Mouse (Mus musculus): ENCODE data around the gene Esrrb.
A peak's percentile ranks its signal among the peaks of the same experiment; 100 is the strongest.

Gene Esrrb

DNA sequence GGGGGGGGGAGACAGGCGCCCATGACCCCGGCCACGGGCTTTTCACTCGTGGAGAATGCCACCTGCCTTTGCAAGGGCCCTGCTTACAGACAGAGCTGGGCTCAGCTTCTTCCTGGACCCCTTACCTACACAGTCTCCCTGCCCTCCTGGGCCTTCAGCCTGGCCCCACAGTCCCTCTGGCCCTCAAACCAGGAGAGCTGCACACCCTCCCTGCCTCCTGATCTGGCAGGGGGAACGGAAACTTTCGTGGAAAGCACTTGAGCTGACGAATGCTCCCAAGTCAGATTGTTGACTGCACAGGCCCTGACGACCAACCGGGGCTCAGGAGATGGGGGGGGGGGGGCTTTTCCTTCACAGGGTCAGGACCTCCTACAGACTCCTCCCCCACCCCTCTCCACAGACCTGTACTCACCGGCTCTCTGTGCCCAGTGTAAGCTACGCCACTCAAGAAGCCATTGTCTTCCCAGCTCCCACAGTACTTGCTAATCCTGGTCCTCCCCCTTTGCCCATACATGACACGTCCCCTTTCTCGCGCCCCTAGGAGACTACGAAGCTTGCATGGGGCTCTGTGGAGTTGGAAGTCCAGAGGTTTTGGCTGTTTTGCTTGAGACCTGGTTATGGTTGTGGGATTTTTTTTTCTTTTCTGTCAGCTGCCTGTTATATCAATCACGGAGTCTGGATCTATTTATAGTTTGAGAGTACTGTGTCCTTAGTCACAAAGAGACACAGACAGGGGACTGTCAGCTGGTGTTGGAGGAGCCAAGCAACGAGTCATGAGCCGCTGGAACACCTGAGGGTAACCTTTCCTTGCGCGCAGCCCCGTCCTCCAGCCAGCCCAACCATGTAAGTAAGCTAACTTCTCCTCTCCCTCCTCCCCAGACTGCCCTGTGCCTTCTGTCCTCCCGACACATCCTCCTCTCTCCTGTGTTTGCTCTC lies at the start of gene Esrrb:
Gene Esrrb (plus strand): TSS at position 422 of the 936 bp plus-strand sequence.
- DNase-seq (ENCODE audit: low spot score in 2 of 2): no peak

DNA sequence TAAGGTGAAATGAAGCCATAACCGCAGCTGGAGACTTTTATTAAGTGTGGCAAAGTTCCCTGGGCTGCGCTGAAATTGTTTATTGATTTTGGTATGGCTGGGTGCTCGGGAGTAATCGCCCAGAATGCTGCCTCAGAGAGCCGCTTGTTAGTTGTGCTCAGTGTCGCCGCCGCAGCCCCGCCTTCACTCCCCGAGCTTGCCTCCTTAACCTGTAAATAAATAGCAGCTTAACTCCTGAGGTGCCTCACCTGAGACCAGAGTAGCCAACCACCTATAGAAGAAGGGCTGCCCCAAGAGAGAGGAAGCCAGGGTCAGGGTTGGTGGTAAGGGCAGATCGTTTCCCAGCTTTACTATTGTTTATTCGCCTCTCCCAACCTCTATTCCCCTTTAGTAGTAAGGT lies 40.3 kb upstream of the Esrrb start:
- no peak for DNase-seq (ENCODE audit: low spot score in 2 of 2)

DNA sequence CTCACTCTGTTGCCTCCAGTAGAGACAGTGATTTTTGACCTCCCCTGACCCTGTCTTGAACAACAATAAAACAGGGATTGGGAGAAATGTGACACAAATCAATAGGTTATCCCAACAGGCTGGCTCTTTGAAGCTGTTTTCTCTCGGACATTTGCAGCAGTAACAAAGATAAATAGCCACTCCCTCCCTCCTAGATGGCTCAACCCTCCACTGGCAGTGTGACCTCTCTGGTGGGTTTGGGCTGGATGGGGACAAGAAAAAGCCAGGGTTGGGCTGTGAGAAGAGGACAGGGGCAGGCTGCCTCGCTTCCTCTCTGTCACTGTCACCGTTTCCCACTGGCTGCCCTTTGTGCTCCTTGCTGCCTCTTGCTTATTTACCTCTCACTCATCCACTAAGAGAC lies 36.6 kb upstream of the Esrrb start:
- no peak for DNase-seq (ENCODE audit: low spot score in 2 of 2)

GRCm38 (mm10) chr12:86329813-86330212 lies 31.1 kb upstream of the Esrrb start:
- DNase-seq (ENCODE audit: low spot score in 2 of 2): no peak

- DNase-seq (ENCODE audit: low spot score in 2 of 2): no peak
Measured at GRCm38 (mm10) chr12:86330684-86331083, 30.2 kb upstream of the Esrrb start.

DNA sequence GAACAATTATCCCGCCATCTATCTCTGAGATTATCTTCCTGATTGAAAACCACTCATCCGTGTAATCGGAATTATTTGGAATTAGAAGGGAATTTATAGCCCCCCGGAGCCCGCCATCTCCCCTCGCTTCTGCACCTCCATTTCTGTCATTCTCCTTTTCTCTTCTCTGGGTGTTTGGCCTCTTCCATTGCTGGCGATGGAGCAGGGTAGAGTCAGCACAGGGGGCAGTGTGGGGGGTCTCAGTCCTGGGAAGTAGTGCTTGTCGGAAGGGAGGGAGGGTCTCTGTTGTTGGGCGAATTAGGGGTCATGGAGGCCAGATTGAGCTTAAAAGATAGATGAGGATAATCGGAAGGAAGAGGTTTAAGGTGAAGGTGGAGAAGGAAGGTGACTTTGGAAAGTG lies 29.7 kb upstream of the Esrrb start:
- DNase-seq (ENCODE audit: low spot score in 2 of 2): no peak

DNA sequence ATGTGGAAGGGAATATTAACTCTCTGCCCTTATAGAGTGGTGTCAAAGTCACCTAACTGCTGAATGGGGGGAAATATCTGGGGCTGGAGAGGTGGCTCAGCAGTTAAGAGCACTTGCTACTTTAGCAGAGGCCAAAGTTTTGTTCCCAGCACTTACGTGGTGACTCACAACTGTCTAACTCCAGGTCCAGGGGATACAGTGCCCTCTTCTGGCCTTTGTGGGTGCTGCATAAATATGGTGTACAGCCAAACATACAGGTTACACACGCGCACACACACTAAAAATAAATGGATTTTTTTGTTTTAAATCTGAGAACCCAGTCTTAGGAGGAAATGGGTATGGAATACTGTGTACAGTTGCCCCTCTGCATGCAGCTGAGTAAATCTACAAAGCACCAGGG lies 24.7 kb upstream of the Esrrb start:
- DNase-seq (ENCODE audit: low spot score in 2 of 2): no peak

- no peak for DNase-seq (ENCODE audit: low spot score in 2 of 2)
Measured at GRCm38 (mm10) chr12:86336887-86337286, 24.0 kb upstream of the Esrrb start.

DNA sequence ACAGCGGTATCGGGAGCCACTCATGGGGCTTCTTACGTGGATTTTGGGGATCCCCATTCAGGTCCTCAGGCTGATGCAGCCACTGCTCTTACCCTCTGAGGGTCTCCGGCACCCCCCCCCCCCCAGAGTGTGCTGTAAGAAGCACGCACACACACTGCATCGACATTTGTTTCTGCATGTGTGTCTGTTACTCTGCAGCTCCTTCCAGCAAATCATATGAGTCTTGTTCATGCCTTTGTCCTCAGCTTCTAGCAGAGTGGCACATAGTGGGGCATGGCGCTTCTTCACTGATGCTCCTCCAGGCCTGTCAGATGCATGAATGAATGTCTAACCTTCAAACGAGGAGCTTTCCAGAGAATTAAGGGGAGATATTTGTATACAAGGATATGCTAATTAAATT lies 11.4 kb upstream of the Esrrb start:
- no peak for DNase-seq (ENCODE audit: low spot score in 2 of 2)

DNA sequence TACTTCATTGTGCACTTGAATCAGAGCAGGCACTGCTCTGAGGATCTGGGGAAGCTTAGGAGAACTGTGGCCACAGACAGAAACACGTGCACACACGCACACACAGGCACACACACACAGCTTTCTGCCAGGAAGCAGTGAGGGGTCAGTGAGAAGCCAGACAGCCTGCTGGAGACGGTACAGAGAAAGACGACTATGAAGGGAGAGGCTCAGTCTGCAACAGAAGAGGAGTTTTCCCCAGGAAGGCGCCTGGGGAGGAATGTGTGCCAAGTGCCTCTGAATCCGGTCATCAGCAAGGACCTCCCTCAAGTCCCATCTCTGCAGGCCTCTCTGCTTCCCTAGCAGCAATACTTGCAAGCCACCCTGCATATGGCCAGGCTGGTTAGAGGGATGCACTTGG lies 1.5 kb upstream of the Esrrb start:
- no peak for DNase-seq (ENCODE audit: low spot score in 2 of 2)

GRCm38 (mm10) chr12:86359873-86360272 lies 1.0 kb upstream of the Esrrb start:
- no peak for DNase-seq (ENCODE audit: low spot score in 2 of 2)

- DNase-seq (ENCODE audit: low spot score in 2 of 2): no peak
Measured at GRCm38 (mm10) chr12:86364285-86364684, 3.4 kb downstream of the Esrrb start.

- DNase-seq (ENCODE audit: low spot score in 2 of 2): no peak
Measured at GRCm38 (mm10) chr12:86364756-86365155, 3.8 kb downstream of the Esrrb start.

GRCm38 (mm10) chr12:86370611-86371383 lies 9.9 kb downstream of the Esrrb start:
- no peak for DNase-seq (ENCODE audit: low spot score in 2 of 2)

DNA sequence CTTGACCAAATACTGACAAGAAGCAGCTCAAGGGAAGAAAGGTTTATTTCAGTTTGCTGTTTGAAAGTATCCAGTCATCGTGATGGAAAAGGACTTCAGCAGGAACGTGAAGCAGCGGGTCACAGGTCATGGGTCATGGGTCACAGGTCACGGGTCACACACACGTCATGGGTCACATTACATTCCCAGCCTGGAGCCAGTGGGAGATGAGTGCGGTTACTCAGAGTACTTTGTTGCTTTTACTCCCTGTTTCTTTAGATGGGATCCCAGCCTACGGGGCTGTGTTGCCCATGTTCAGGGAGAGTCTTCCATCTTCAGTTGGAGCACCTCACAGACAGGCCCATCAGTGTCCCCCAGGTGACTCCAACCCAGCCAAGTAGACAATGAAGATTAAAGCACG lies 13.4 kb downstream of the Esrrb start:
- DNase-seq (ENCODE audit: low spot score in 2 of 2): no peak

GRCm38 (mm10) chr12:86379672-86380213 lies 18.8 kb downstream of the Esrrb start:
- no peak for DNase-seq (ENCODE audit: low spot score in 2 of 2)

GRCm38 (mm10) chr12:86383803-86384202 lies 22.9 kb downstream of the Esrrb start:
- DNase-seq (ENCODE audit: low spot score in 2 of 2): no peak

GRCm38 (mm10) chr12:86387671-86388270 lies 26.9 kb downstream of the Esrrb start:
- DNase-seq (ENCODE audit: low spot score in 2 of 2): no peak

- no peak for DNase-seq (ENCODE audit: low spot score in 2 of 2)
Measured at GRCm38 (mm10) chr12:86394773-86395172, 33.9 kb downstream of the Esrrb start.

DNA sequence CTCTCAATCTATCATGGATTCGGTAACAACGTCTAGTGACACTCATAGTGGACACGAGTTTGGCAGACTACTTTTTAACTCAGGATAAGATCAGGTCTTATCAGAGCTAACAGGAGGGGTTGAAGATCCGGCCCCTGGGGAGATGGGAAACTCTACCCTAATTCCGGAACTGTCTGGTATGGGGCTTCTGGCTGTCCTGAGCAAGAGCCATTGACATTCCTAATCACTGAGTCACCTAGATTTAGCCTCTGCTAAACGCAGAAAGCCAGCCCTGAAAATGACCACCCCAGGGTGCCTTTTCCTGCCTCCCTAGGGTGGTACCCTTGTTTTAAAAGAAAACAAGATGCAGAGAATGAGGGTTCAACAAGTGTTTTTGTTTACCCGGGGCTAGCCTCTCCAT lies 34.4 kb downstream of the Esrrb start:
- no peak for DNase-seq (ENCODE audit: low spot score in 2 of 2)

DNA sequence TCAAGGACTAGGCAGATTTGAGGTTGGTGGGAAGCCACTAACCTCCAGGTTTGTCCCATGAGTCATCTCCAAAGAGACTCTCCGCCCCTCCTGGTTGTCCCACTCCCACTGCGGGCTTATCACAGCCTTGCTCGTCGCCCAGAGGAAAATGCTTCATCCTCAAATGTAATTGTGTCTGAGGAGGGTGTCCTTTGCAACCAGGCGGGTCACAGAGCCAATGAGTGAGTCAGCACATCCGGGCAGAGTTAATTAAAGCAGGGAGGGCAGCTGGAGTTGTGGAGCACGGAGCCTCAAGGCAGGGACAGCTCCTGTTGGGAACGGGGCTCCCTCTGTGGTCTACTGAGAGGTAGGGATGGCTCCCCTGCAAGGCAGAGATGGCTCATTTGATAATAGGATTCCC lies 37.8 kb downstream of the Esrrb start:
- no peak for DNase-seq (ENCODE audit: low spot score in 2 of 2)

GRCm38 (mm10) chr12:86402718-86403117 lies 41.8 kb downstream of the Esrrb start:
- peak; percentile 42 to 83 for DNase-seq (ENCODE audit: low spot score in 2 of 2)

Measured in spleen, postnatal 4 days (tissue).